Mouse (Mus musculus) MEL (cell line): Measurements from ENCODE around the gene Zeb2.

ENCODE experiments used
- CTCF ChIP-seq, 3 experiments: IDR thresholded peaks in 2 of 3; conservative IDR thresholded peaks in 1 of 3; 2 replicates each; pipeline ENCODE4 v1.5.1; 2011 to 2012; ENCODE audit warnings: low read length in 3 of 3, low read depth in 2 of 3, mild to moderate bottlenecking in 2 of 3, improper control_type of control experiment in 1 of 3, inconsistent platforms in 1 of 3, mixed read lengths in 1 of 3, moderate library complexity in 1 of 3; ENCODE audit not compliant: control insufficient read depth in 1 of 3, insufficient read depth in 1 of 3, poor library complexity in 1 of 3, severe bottlenecking in 1 of 3
- EP300 ChIP-seq, 2 experiments: IDR thresholded peaks; 2 replicates each; pipeline ENCODE4 v1.6.1; 2011; ENCODE audit warnings: improper control_type of control experiment in 2 of 2, low read length in 2 of 2, low read depth in 1 of 2, mild to moderate bottlenecking in 1 of 2
- GABPA ChIP-seq: IDR thresholded peaks from 2 replicates; pipeline ENCODE4 v1.6.1; 2012; ENCODE audit warnings: low read depth, mild to moderate bottlenecking, inconsistent platforms, low read length, improper control_type of control experiment, moderate library complexity
- GATA1 ChIP-seq: IDR thresholded peaks from 2 replicates; pipeline ENCODE4 v1.6.1; 2011; ENCODE audit warnings: low read depth, low read length, improper control_type of control experiment
- MAFK ChIP-seq: IDR thresholded peaks from 2 replicates; pipeline ENCODE4 v1.6.1; 2011; ENCODE audit warnings: low read depth, mild to moderate bottlenecking, low read length, improper control_type of control experiment, borderline replicate concordance
- POLR2A ChIP-seq, 2 experiments: IDR thresholded peaks; 2 replicates each; pipeline ENCODE4 v1.6.1; 2011 to 2012; ENCODE audit warnings: low read length in 2 of 2, mild to moderate bottlenecking in 2 of 2, control low read depth in 1 of 2, improper control_type of control experiment in 1 of 2, low read depth in 1 of 2, moderate library complexity in 1 of 2; ENCODE audit not compliant: control insufficient read depth in 1 of 2, insufficient read depth in 1 of 2, poor library complexity in 1 of 2
- POLR2AphosphoS5 ChIP-seq: IDR thresholded peaks from 2 replicates; pipeline ENCODE4 v1.6.1; 2012; ENCODE audit warnings: low read depth, borderline replicate concordance, mild to moderate bottlenecking, inconsistent platforms, low read length, moderate library complexity, mixed read lengths
- TAL1 ChIP-seq: IDR thresholded peaks from 2 replicates; pipeline ENCODE4 v1.6.1; 2012; ENCODE audit warnings: mild to moderate bottlenecking, inconsistent platforms, low read length, moderate library complexity, mixed read lengths
- USF1 ChIP-seq: IDR thresholded peaks from 2 replicates; pipeline ENCODE4 v1.6.1; 2014; ENCODE audit warnings: low read depth, mild to moderate bottlenecking, inconsistent platforms, low read length, improper control_type of control experiment, moderate library complexity

DNA sequence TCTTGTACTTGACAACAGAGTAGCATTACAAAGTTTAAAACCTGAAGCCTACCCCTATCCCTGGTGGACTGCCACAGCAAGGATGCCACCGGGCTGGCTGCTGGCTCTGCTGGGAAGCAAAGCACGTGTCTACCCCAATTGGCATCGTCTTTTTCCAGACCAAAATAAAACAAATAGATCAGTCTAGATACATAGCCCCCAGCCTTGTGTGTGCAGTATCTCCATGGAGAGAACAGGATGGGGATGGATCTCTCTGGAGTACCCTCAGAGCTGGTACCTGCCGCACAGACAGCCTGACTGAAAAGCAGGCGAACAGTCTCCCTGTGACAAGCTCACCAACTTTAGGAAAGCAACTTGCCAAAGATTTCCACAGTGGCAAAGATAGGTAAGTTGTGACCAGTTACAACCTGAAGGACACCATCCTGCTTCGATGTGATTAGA lies 11.9 kb downstream of the Zeb2 start:
- TF ChIP-seq CTCF (IDR thresholded peaks at IDR 0.05 in 2 of 3, conservative IDR thresholded peaks at IDR 0.05 in 1 of 3; ENCODE audit: control insufficient read depth in 1 of 3, insufficient read depth in 1 of 3, low read depth in 2 of 3, low read length in 3 of 3, poor library complexity in 1 of 3, severe bottlenecking in 1 of 3) (no peak), EP300 (IDR thresholded peaks at IDR 0.05; ENCODE audit: low read depth in 1 of 2, low read length in 2 of 2) (no peak), USF1 (no peak), POLR2A (IDR thresholded peaks at IDR 0.05; ENCODE audit: control insufficient read depth in 1 of 2, insufficient read depth in 1 of 2, low read depth in 1 of 2, low read length in 2 of 2, poor library complexity in 1 of 2) (no peak), GATA1 (no peak), POLR2AphosphoS5 (no peak), MAFK (no peak), TAL1 (no peak), GABPA (no peak)
